Mouse (Mus musculus) kidney, embryonic 14.5 days (tissue): ENCODE data around the gene Rnf114. TPM values are rescaled to one million over a fixed set of nuclear protein-coding genes. Genes with fewer than 3 reads are reported as not detected.

ENCODE experiments used
- ATAC-seq: fragments of 200-750 bp; cut with Nextera tagmentation; 2 replicates; pipeline ENCODE4 v1.8.0; 2017; ENCODE audit warnings: moderate number of reproducible peaks, mild to moderate bottlenecking, moderate TSS enrichment, moderate library complexity; ENCODE audit not compliant: low FRiP score, low TSS enrichment
- H3K27ac ChIP-seq: fragments of 300-500 bp; sonication (generic); 2 replicates; pipeline ENCODE4 v1.5.1; 2014; ENCODE audit warnings: low read depth, mild to moderate bottlenecking, low read length, moderate library complexity, mixed read lengths
- H3K27me3 ChIP-seq: fragments of 300-500 bp; sonication (generic); 2 replicates; pipeline ENCODE4 v1.6.1; 2014; ENCODE audit warnings: mild to moderate bottlenecking, low read length; ENCODE audit not compliant: control insufficient read depth, insufficient read depth
- H3K36me3 ChIP-seq: fragments of 300-500 bp; sonication (generic); 2 replicates; pipeline ENCODE4 v1.6.1; 2014; ENCODE audit warnings: low read length, mixed read lengths; ENCODE audit not compliant: control insufficient read depth, insufficient read depth
- H3K4me1 ChIP-seq: fragments of 300-500 bp; sonication (generic); 2 replicates; pipeline ENCODE4 v1.6.1; 2014; ENCODE audit warnings: low read length, mixed read lengths; ENCODE audit not compliant: control insufficient read depth, insufficient read depth
- H3K4me2 ChIP-seq: fragments of 300-500 bp; sonication (generic); replicated peaks from 2 replicates; pipeline ENCODE4 v1.6.1; 2014; ENCODE audit warnings: low read depth, mild to moderate bottlenecking, low read length
- H3K4me3 ChIP-seq: fragments of 300-500 bp; sonication (generic); 2 replicates; pipeline ENCODE4 v1.5.1; 2014; ENCODE audit warnings: mild to moderate bottlenecking, low read length
- H3K9ac ChIP-seq: fragments of 300-500 bp; sonication (generic); 2 replicates; pipeline ENCODE4 v1.6.1; 2014; ENCODE audit warnings: low read depth, mild to moderate bottlenecking, low read length, moderate library complexity
- H3K9me3 ChIP-seq: fragments of 300-500 bp; sonication (generic); 2 replicates; pipeline ENCODE4 v1.6.1; 2016; ENCODE audit warnings: low read length; ENCODE audit not compliant: control insufficient read depth
- WGBS: fragments of 180-500 bp; shearing (Covaris S2); extraction: QIAGEN DNeasy Blood & Tissue Kit; methylation state at CpG from one replicate; pipeline ENCODE4 v1.1.7; 2014; 5-methylcytosine and 5-hydroxymethylcytosine counted together
- polyA plus RNA-seq: library from polyadenylated mRNA; unstranded; fragments of >200 nt; fragmentation: Nextera tagmentation; extraction: Ambion mirVana; gene quantifications from 2 replicates; pipeline ENCODE4 v1.2.1, GENCODE M21; 2014

The Rnf114 gene
- polyA plus RNA-seq, 1 experiment from 2014 or later = 98.3 TPM

DNA sequence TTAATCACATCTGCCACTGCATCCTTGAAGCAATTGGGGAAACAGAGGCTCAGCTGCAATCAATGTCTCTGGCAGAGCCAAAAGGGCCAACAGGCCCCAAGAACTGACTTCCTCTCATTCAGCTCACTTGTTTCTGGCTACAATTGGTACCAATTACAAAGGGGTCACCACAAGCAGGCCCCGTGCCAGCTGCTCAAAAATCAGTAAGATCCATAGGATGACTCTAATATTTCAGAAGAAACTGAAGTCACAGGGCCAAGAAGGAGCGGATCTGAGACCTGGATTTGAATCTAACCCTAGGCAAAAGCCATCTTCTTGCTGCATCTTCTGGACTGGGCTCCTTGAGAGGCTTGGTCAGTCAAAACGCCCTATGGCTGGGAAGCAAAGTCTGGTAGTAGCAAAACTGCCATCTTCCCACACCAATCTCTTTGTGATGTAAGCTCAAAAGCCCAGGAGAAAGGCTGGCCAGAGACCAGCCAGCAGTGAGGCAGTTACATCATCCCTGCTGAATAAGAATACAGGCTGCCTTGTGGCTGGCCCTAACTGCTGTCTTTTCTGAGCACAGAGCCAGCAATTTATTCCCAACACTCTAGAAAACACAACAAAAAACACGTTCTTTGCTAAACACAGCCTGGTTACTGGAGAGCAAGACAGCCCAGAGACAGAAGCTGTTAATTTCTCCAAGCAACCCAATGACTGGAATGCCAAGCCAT, 1.5 kb upstream of the Rnf114 start:
- Histone ChIP-seq H3K27me3 (no peaks in the 10 kb centered on the region), H3K9me3 (no peaks in the 10 kb centered on the region), H3K36me3 (no peaks in the 10 kb centered on the region; the same call in 1 of the 2 replicates), H3K9ac (peak overlapping the region; percentile 12; the same call in 1 of the 2 replicates), H3K4me3 (peak overlapping the region; percentile 100; the same call in 1 of the 2 replicates), H3K4me2 (peak overlapping the region; percentile 81; the same call in 1 of the 2 replicates), H3K27ac (no peak overlapping the region), H3K4me1 (peaks cover 11% of the 10 kb centered on the region)
- ATAC-seq = no peak
- 79% methylated on average over 4 of the region's 4 CpGs for WGBS

GRCm38 (mm10) chr2:167492713-167493636, 530 bp downstream of the Rnf114 start, which contains the start of gene Spata2:
Gene Spata2, minus strand, starts transcription at chr2:167492887.
- Histone ChIP-seq H3K9me3 (no peaks in the 10 kb centered on the region), H3K9ac (peak within 1 kb of the TSS; percentile 91), H3K4me3 (peak within 1 kb of the TSS; percentile 100), H3K4me1 (peaks cover 11% of the 10 kb centered on the region), H3K4me2 (peak within 1 kb of the TSS; percentile 81), H3K27me3 (no peaks in the 10 kb centered on the region), H3K36me3 (no peaks in the 10 kb centered on the region; the same call in 1 of the 2 replicates), H3K27ac (peak within 1 kb of the TSS; percentile 94)
- peak; percentile 82 for ATAC-seq
- WGBS = 1% methylated on average over 60 of the region's 63 CpGs

DNA sequence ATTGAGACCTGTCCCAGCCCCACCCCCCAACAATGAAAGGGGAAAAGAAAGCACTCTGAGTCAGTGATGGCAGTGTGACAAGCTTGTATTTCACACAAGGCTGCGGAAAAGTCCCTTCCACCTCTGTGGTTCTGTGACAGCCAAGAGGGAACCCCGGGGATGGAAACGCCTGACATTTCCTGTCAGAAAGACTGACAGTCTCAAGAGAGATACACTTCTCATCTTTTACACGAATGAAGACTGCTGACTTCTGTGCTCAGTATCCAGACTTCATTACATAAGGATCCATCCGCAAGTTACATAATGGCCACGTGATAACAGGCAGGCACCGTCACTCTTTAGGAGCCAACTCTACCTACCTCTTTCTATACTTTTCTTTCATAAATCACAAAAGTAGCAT, 4.0 kb downstream of the Rnf114 start:
- 84% methylated on average over 7 of the region's 7 CpGs for WGBS
- H3K4me3 ChIP-seq = no peak overlapping the region
- ATAC-seq = no peak

DNA sequence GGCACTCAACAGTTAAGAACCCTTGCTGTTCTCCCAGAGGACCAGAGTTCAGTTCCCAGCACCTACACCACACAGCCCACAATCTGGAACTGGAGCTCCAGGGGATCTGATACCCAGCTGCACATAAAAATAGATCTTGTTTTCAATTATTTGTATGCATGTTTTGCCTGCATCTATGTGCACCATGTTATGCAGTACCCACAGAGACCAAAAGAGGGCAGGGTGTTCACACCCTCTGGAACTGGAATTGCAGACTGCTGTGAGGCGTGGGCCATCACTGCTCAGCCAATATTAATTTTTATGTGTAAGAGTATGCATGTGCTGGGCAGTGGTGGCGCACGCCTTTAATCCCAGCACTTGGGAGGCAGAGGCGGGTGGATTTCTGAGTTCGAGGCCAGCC, 4.8 kb downstream of the Rnf114 start:
- no peaks in the 10 kb centered on the region for H3K36me3 ChIP-seq
- no peaks in the 10 kb centered on the region for H3K4me1 ChIP-seq
- H3K4me2 ChIP-seq = no peak overlapping the region
- no peak overlapping the region for H3K27ac ChIP-seq
- no peak for ATAC-seq
- H3K27me3 ChIP-seq = no peaks in the 10 kb centered on the region
- H3K9ac ChIP-seq = no peak overlapping the region
- no peaks in the 10 kb centered on the region for H3K9me3 ChIP-seq
- 79% methylated on average over 4 of the region's 5 CpGs for WGBS
- H3K4me3 ChIP-seq = no peak overlapping the region

More for the DNA sequence above, 4.0 kb downstream of the Rnf114 start:
- H3K27me3 ChIP-seq = no peaks in the 10 kb centered on the region
- no peaks in the 10 kb centered on the region for H3K9me3 ChIP-seq
- H3K36me3 ChIP-seq = no peaks in the 10 kb centered on the region
- H3K4me1 ChIP-seq = peaks cover 6% of the 10 kb centered on the region
- H3K4me2 ChIP-seq = no peak overlapping the region
- no peak overlapping the region for H3K9ac ChIP-seq
- H3K27ac ChIP-seq = no peak overlapping the region

GRCm38 (mm10) chr2:167502554-167503252, 10.3 kb downstream of the Rnf114 start:
- H3K36me3 ChIP-seq = peaks cover 23% of the 10 kb centered on the region
- WGBS = 45% methylated on average over 13 of the region's 13 CpGs
- H3K4me3 ChIP-seq = peak overlapping the region; percentile 99
- no peaks in the 10 kb centered on the region for H3K27me3 ChIP-seq
- H3K4me1 ChIP-seq = peaks cover 22% of the 10 kb centered on the region
- ATAC-seq = peak; percentile 39
- peak overlapping the region; percentile 77 for H3K27ac ChIP-seq
- H3K9ac ChIP-seq = peak overlapping the region; percentile 95
- peak overlapping the region; percentile 55 for H3K4me2 ChIP-seq
- H3K9me3 ChIP-seq = no peaks in the 10 kb centered on the region

DNA sequence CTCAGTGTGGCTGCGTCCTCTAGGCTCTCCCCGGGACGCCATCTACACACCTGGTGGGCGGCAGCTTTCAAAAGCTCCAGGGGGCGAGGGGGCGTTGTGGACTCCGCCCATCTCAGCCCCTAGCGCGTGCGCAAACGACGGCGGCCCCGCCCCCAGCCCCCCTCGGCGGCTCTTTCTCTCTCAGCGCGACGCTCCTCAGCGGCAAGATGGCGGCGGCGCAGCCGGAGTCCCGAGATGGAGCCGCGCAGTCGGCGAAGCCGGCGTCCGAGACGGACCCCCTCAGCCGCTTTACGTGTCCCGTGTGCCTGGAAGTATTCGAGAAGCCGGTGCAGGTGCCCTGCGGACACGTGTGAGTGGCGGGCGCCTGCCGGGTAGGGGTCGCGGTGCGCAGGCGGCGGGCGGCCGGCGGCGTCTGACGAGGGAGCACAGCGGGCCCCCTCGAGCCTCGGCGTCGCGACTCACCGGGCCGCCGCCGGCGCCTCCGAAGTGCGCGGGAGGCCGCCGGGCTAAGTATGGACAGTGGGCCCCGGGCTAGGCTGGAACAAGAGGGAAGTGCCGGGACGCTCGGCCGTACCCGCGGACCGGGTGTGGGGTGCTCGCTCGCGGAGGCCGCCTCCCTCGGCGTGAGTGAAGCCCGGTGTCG, 10.9 kb downstream of the Rnf114 start:
- Histone ChIP-seq H3K4me1 (peaks cover 22% of the 10 kb centered on the region), H3K9ac (peak overlapping the region; percentile 95), H3K36me3 (peaks cover 27% of the 10 kb centered on the region), H3K27ac (peak overlapping the region; percentile 77), H3K4me2 (peak overlapping the region; percentile 55), H3K9me3 (no peaks in the 10 kb centered on the region), H3K4me3 (peak overlapping the region; percentile 99), H3K27me3 (no peaks in the 10 kb centered on the region)
- under 1% methylated on average over 79 of the region's 85 CpGs for WGBS
- ATAC-seq = peak; percentile 91

- Histone ChIP-seq H3K27me3 (no peaks in the 10 kb centered on the region), H3K9me3 (no peaks in the 10 kb centered on the region), H3K4me2 (peak overlapping the region; percentile 55), H3K4me3 (peak overlapping the region; percentile 99), H3K4me1 (peaks cover 22% of the 10 kb centered on the region), H3K36me3 (peaks cover 33% of the 10 kb centered on the region), H3K9ac (peak overlapping the region; percentile 95), H3K27ac (peak overlapping the region; percentile 77)
- 2% methylated on average over 32 of the region's 32 CpGs for WGBS
- peak; percentile 41; the same call in 1 of the 2 replicates for ATAC-seq
Measured at GRCm38 (mm10) chr2:167503896-167504349, 11.5 kb downstream of the Rnf114 start.

- no peak overlapping the region for H3K27ac ChIP-seq
- H3K4me2 ChIP-seq = no peak overlapping the region
- H3K9me3 ChIP-seq = no peaks in the 10 kb centered on the region
- peaks cover 42% of the 10 kb centered on the region for H3K36me3 ChIP-seq
- H3K4me3 ChIP-seq = 0 out of 2 replicates have a peak overlapping the region, but pooled peaks have one; percentile 99
- H3K9ac ChIP-seq = no peak overlapping the region
- no peak for ATAC-seq
- no peaks in the 10 kb centered on the region for H3K27me3 ChIP-seq
- H3K4me1 ChIP-seq = peaks cover 22% of the 10 kb centered on the region
- WGBS = 81% methylated on average over 3 of the region's 3 CpGs
Measured at GRCm38 (mm10) chr2:167505127-167505526, 12.7 kb downstream of the Rnf114 start.
